Mouse (Mus musculus): ENCODE measurements at regions not wholly inside any gene's neighbourhood (a gene's known extent, or its start where the extent isn't known, plus 50 kb on each side); places are given as distances from the start of the nearest gene placed in this dataset.

- no peak for DNase-seq (ENCODE audit: extremely low spot score in 1 of 2, low spot score in 1 of 2)
Measured at GRCm38 (mm10) chr15:40386526-40386925, 252.4 kb downstream of the 9330182O14Rik start.

GRCm38 (mm10) chr15:40387746-40388145 is 253.6 kb downstream of the 9330182O14Rik start:
- no peak for DNase-seq (ENCODE audit: extremely low spot score in 1 of 2, low spot score in 1 of 2)

- no peak for DNase-seq (ENCODE audit: extremely low spot score in 1 of 2, low spot score in 1 of 2)
Measured at GRCm38 (mm10) chr15:40388806-40389205, 254.6 kb downstream of the 9330182O14Rik start.

- DNase-seq (ENCODE audit: extremely low spot score in 1 of 2, low spot score in 1 of 2) = no peak
Measured at GRCm38 (mm10) chr15:40435156-40435555, 301.0 kb downstream of the 9330182O14Rik start.

GRCm38 (mm10) chr15:40436688-40437087 is 302.5 kb downstream of the 9330182O14Rik start:
- no peak for DNase-seq (ENCODE audit: extremely low spot score in 1 of 2, low spot score in 1 of 2)

- DNase-seq (ENCODE audit: extremely low spot score in 1 of 2, low spot score in 1 of 2) = no peak
Measured at GRCm38 (mm10) chr15:40439827-40440226, 305.7 kb downstream of the 9330182O14Rik start.

- DNase-seq (ENCODE audit: extremely low spot score in 1 of 2, low spot score in 1 of 2) = no peak
Measured at GRCm38 (mm10) chr15:40448623-40449022, 314.5 kb downstream of the 9330182O14Rik start.

- DNase-seq (ENCODE audit: extremely low spot score in 1 of 2, low spot score in 1 of 2) = no peak
Measured at GRCm38 (mm10) chr15:40453235-40453634, 319.1 kb downstream of the 9330182O14Rik start.

GRCm38 (mm10) chr15:40475659-40476355 is 341.6 kb downstream of the 9330182O14Rik start:
- no peak for DNase-seq (ENCODE audit: extremely low spot score in 1 of 2, low spot score in 1 of 2)

GRCm38 (mm10) chr15:40480386-40480785 is 346.2 kb downstream of the 9330182O14Rik start:
- DNase-seq (ENCODE audit: extremely low spot score in 1 of 2, low spot score in 1 of 2) = no peak

GRCm38 (mm10) chr15:40481239-40481638 is 347.1 kb downstream of the 9330182O14Rik start:
- no peak for DNase-seq (ENCODE audit: extremely low spot score in 1 of 2, low spot score in 1 of 2)

GRCm38 (mm10) chr15:40485997-40486396 is 351.8 kb downstream of the 9330182O14Rik start:
- no peak for DNase-seq (ENCODE audit: extremely low spot score in 1 of 2, low spot score in 1 of 2)

- DNase-seq (ENCODE audit: extremely low spot score in 1 of 2, low spot score in 1 of 2) = no peak
Measured at GRCm38 (mm10) chr15:40501180-40502125, 367.3 kb downstream of the 9330182O14Rik start.

GRCm38 (mm10) chr15:40510826-40511225 is 376.7 kb downstream of the 9330182O14Rik start:
- DNase-seq (ENCODE audit: extremely low spot score in 1 of 2, low spot score in 1 of 2) = no peak

- no peak for DNase-seq (ENCODE audit: extremely low spot score in 1 of 2, low spot score in 1 of 2)
Measured at GRCm38 (mm10) chr15:40524350-40524749, 390.2 kb downstream of the 9330182O14Rik start.

GRCm38 (mm10) chr15:40533451-40533873 is 399.3 kb downstream of the 9330182O14Rik start:
- peak in 1 of 2 experiments; percentile 7 for DNase-seq (ENCODE audit: extremely low spot score in 1 of 2, low spot score in 1 of 2)

- no peak for DNase-seq (ENCODE audit: extremely low spot score in 1 of 2, low spot score in 1 of 2)
Measured at GRCm38 (mm10) chr15:40561661-40562060, 427.5 kb downstream of the 9330182O14Rik start.

- no peak for DNase-seq (ENCODE audit: extremely low spot score in 1 of 2, low spot score in 1 of 2)
Measured at GRCm38 (mm10) chr15:40565716-40566115, 431.6 kb downstream of the 9330182O14Rik start.

- no peak for DNase-seq (ENCODE audit: extremely low spot score in 1 of 2, low spot score in 1 of 2)
Measured at GRCm38 (mm10) chr15:40566481-40566880, 432.3 kb downstream of the 9330182O14Rik start.

GRCm38 (mm10) chr15:40568701-40569100 is 434.5 kb downstream of the 9330182O14Rik start:
- DNase-seq (ENCODE audit: extremely low spot score in 1 of 2, low spot score in 1 of 2) = no peak

All from layer of hippocampus, postnatal 25 days (tissue).